Mouse (Mus musculus): ENCODE measurements around the gene 1300017J02Rik.

Gene 1300017J02Rik

GRCm38 (mm10) chr9:103265778-103266177, 39.1 kb downstream of the 1300017J02Rik start:
- DNase-seq, result no peak

GRCm38 (mm10) chr9:103252906-103253305, 52.0 kb downstream of the 1300017J02Rik start:
- DNase-seq, result no peak

GRCm38 (mm10) chr9:103248618-103249017, 56.3 kb downstream of the 1300017J02Rik start:
- DNase-seq, result no peak

- no peak for DNase-seq
Observed at GRCm38 (mm10) chr9:103246526-103247168, 58.2 kb downstream of the 1300017J02Rik start.

- DNase-seq, result no peak
Observed at GRCm38 (mm10) chr9:103243640-103244039, 61.2 kb downstream of the 1300017J02Rik start.

GRCm38 (mm10) chr9:103241206-103241605, 63.7 kb downstream of the 1300017J02Rik start:
- no peak for DNase-seq

GRCm38 (mm10) chr9:103239471-103239870, 65.4 kb downstream of the 1300017J02Rik start:
- DNase-seq, result no peak

- no peak for DNase-seq
Observed at GRCm38 (mm10) chr9:103234565-103235165, 70.2 kb downstream of the 1300017J02Rik start.

- DNase-seq, result no peak
Observed at GRCm38 (mm10) chr9:103234059-103234458, 70.8 kb downstream of the 1300017J02Rik start.

GRCm38 (mm10) chr9:103233006-103233395, 71.9 kb downstream of the 1300017J02Rik start:
- DNase-seq, result peak; percentile 82

- no peak for DNase-seq
Observed at GRCm38 (mm10) chr9:103232232-103233005, 72.5 kb downstream of the 1300017J02Rik start.

GRCm38 (mm10) chr9:103230151-103230951, 74.5 kb downstream of the 1300017J02Rik start, which contains the start of the genes Gm20425 and Trf:
TSS of gene Gm20425 (minus strand) at chr9:103230307.
TSS of gene Trf (minus strand) at chr9:103230444.
- peak; percentile 35 for DNase-seq

GRCm38 (mm10) chr9:103229037-103229867, 75.6 kb downstream of the 1300017J02Rik start:
- DNase-seq, result no peak

GRCm38 (mm10) chr9:103228370-103229003, 76.4 kb downstream of the 1300017J02Rik start:
- DNase-seq, result no peak

GRCm38 (mm10) chr9:103227760-103228159, 77.1 kb downstream of the 1300017J02Rik start:
- no peak for DNase-seq

GRCm38 (mm10) chr9:103226806-103227205, 78.1 kb downstream of the 1300017J02Rik start:
- no peak for DNase-seq

GRCm38 (mm10) chr9:103225464-103225863, 79.4 kb downstream of the 1300017J02Rik start:
- DNase-seq, result peak; percentile 58

GRCm38 (mm10) chr9:103224721-103225120, 80.2 kb downstream of the 1300017J02Rik start:
- no peak for DNase-seq

GRCm38 (mm10) chr9:103214281-103214680, 90.6 kb downstream of the 1300017J02Rik start:
- no peak for DNase-seq

- DNase-seq, result no peak
Observed at GRCm38 (mm10) chr9:103213631-103214030, 91.3 kb downstream of the 1300017J02Rik start.

Measured in thymus, postnatal 14 days (tissue).